Mouse (Mus musculus): Measurements from ENCODE around the gene Timm8a2. TPM values are rescaled to one million over a fixed set of nuclear protein-coding genes. Genes with fewer than 3 reads are reported as not detected.
A peak's percentile ranks its signal among the peaks of the same experiment; 100 is the strongest.

Timm8a2 gene
- polyA plus RNA-seq, 1 experiment from 2014 or later: not detected

DNA sequence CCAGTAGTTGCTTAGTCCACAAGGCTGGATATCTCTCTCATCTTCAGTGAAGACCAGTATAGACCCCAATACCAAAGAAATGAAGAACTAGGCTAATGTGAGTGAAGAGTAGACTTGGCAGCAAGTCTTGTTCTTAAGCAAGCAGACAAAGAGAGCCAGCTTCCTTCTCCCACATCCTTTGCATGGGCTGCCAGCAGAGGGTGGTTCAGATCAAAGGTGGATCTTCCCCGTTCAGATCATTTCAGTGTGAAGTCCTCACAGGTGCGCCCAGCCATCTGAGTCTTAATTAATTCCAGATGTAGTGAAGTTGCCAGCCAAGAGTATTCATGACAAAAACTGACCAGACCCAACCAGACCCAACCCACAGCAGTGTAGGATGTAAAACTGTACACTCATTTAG, 16.5 kb upstream of the Timm8a2 start:
- WGBS: 83% methylated on average over 2 of the region's 2 CpGs
- no peak for ATAC-seq (replicated peaks; ENCODE audit: low FRiP score)
- no peak overlapping the region for H3K27ac ChIP-seq (ENCODE audit: low read depth, low read length)
- no peak for DNase-seq (ENCODE audit: low spot score)
- H3K4me1 ChIP-seq (replicated peaks; ENCODE audit: control insufficient read depth, insufficient read depth, low read length): peaks cover 11% of the 10 kb centered on the region
- H3K9me3 ChIP-seq (ENCODE audit: control insufficient read depth, low read length): no peaks in the 10 kb centered on the region
- H3K36me3 ChIP-seq (ENCODE audit: control insufficient read depth, insufficient read depth, low read length): peaks cover 5% of the 10 kb centered on the region; the same call in 1 of the 2 replicates
- no peak overlapping the region for H3K4me3 ChIP-seq (ENCODE audit: low read depth, low read length)
- no peak overlapping the region for H3K4me2 ChIP-seq
- no peaks in the 10 kb centered on the region for H3K27me3 ChIP-seq (replicated peaks; ENCODE audit: control insufficient read depth, insufficient read depth, low read length)
- no peak overlapping the region for H3K9ac ChIP-seq (ENCODE audit: low read depth, low read length)

DNA sequence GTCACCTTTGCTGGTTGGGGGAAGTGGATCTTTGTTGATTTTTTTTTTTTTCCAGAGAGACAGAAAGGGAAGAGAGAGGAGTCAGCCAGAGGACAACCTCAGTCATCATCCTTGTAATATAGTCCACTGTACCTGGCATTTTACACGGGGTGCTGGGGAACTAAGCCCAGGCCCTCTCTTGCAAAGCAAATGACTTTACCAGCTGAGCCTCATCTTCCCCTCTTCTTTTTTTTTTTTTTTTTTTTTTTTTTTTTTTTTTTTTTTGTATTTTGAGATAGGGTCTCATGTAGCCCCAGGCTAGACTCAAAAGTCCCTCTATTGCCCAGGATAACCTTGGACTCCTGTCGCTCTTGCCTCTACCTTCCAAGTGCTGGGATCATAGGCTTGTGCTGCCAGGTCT, 15.1 kb upstream of the Timm8a2 start:
- H3K27me3 ChIP-seq (replicated peaks; ENCODE audit: control insufficient read depth, insufficient read depth, low read length): no peaks in the 10 kb centered on the region
- H3K4me2 ChIP-seq: no peak overlapping the region
- no peak for ATAC-seq (replicated peaks; ENCODE audit: low FRiP score)
- H3K9ac ChIP-seq (ENCODE audit: low read depth, low read length): no peak overlapping the region
- WGBS: 87% methylated on average over 2 of the region's 2 CpGs
- peaks cover 19% of the 10 kb centered on the region for H3K4me1 ChIP-seq (replicated peaks; ENCODE audit: control insufficient read depth, insufficient read depth, low read length)
- DNase-seq (ENCODE audit: low spot score): no peak
- no peak overlapping the region for H3K4me3 ChIP-seq (ENCODE audit: low read depth, low read length)
- H3K27ac ChIP-seq (ENCODE audit: low read depth, low read length): no peak overlapping the region
- no peaks in the 10 kb centered on the region for H3K9me3 ChIP-seq (ENCODE audit: control insufficient read depth, low read length)
- H3K36me3 ChIP-seq (ENCODE audit: control insufficient read depth, insufficient read depth, low read length): peaks cover 5% of the 10 kb centered on the region; the same call in 1 of the 2 replicates

DNA sequence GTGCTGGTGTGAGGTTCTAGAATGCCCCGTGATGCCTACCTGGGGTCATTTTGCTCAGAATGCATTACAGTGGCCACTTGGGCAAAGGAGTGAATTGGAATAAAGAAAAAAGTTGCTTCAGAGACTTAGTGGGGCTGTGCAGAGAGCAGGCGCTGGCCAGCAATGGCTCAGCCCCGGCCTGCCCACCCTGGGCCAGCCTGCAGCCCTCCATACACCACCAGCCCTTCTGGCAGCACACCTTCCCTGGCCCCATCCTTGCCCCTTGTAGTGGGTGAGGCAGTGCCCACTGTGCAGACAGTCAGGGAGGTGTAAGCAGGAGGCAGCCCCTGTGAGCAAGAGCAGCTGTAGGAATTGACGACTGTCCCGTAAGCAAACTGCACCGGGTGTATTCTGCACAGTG, 13.9 kb upstream of the Timm8a2 start:
- Histone ChIP-seq H3K9ac (ENCODE audit: low read depth, low read length) (no peak overlapping the region), H3K9me3 (ENCODE audit: control insufficient read depth, low read length) (no peaks in the 10 kb centered on the region), H3K4me3 (ENCODE audit: low read depth, low read length) (no peak overlapping the region), H3K27me3 (replicated peaks; ENCODE audit: control insufficient read depth, insufficient read depth, low read length) (no peaks in the 10 kb centered on the region), H3K4me1 (replicated peaks; ENCODE audit: control insufficient read depth, insufficient read depth, low read length) (peaks cover 25% of the 10 kb centered on the region), H3K4me2 (no peak overlapping the region), H3K27ac (ENCODE audit: low read depth, low read length) (no peak overlapping the region), H3K36me3 (ENCODE audit: control insufficient read depth, insufficient read depth, low read length) (peaks cover 5% of the 10 kb centered on the region; the same call in 1 of the 2 replicates)
- WGBS: 91% methylated on average over 6 of the region's 6 CpGs
- DNase-seq (ENCODE audit: low spot score) (no peak), ATAC-seq (replicated peaks; ENCODE audit: low FRiP score) (no peak)

DNA sequence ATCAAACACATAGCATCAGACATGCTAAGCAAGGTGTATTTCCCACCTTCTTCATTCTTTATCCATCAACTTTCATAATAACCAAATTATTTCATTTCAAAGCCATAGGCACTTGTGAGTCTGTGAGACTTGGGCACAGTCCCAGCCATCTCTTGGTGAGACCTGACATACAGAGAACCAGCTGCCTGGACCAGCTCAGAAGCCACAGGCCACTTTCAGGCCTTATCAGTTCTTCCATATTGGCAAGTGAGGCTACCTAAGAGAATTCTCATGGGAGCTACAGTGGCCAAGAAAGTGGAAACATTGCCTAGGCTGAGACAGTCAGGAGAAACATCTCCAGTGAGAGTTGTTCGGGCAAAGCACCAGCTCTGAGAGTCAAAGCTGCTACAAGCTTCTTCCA, 11.4 kb upstream of the Timm8a2 start:
- H3K4me3 ChIP-seq (ENCODE audit: low read depth, low read length): no peak overlapping the region
- no peaks in the 10 kb centered on the region for H3K9me3 ChIP-seq (ENCODE audit: control insufficient read depth, low read length)
- no peak overlapping the region for H3K27ac ChIP-seq (ENCODE audit: low read depth, low read length)
- peak overlapping the region; percentile 18; the same call in 1 of the 2 replicates for H3K4me2 ChIP-seq
- peaks cover 25% of the 10 kb centered on the region for H3K4me1 ChIP-seq (replicated peaks; ENCODE audit: control insufficient read depth, insufficient read depth, low read length)
- H3K9ac ChIP-seq (ENCODE audit: low read depth, low read length): no peak overlapping the region
- 90% methylated on average over 1 of the region's 1 CpGs for WGBS
- DNase-seq (ENCODE audit: low spot score): no peak
- peaks cover 5% of the 10 kb centered on the region; the same call in 1 of the 2 replicates for H3K36me3 ChIP-seq (ENCODE audit: control insufficient read depth, insufficient read depth, low read length)
- ATAC-seq (replicated peaks; ENCODE audit: low FRiP score): no peak; the same call in 1 of the 2 replicates
- H3K27me3 ChIP-seq (replicated peaks; ENCODE audit: control insufficient read depth, insufficient read depth, low read length): no peaks in the 10 kb centered on the region

DNA sequence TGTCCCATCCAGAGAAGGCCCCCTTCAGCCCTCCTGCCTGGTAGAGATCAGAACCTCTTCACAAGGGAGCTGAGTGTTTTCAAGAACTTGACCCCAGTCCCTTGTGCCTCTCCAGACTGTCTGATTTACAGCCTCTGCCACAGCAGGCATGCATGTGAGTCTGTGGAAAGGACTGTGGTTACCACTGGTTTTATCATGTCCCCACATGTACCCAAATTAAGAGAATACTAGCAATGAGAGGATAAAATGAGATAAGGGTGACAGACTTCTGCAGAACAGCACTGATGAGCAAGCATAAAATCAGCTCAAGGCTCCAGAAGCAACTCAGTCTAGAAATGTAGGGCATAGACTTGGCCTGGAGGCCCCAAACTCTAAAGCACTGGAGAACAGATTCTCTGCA, 10.5 kb upstream of the Timm8a2 start:
- peaks cover 25% of the 10 kb centered on the region for H3K4me1 ChIP-seq (replicated peaks; ENCODE audit: control insufficient read depth, insufficient read depth, low read length)
- no peak overlapping the region for H3K4me3 ChIP-seq (ENCODE audit: low read depth, low read length)
- H3K36me3 ChIP-seq (ENCODE audit: control insufficient read depth, insufficient read depth, low read length): peaks cover 5% of the 10 kb centered on the region; the same call in 1 of the 2 replicates
- DNase-seq (ENCODE audit: low spot score) (no peak), ATAC-seq (replicated peaks; ENCODE audit: low FRiP score) (peak; percentile 71)
- no peak overlapping the region for H3K9ac ChIP-seq (ENCODE audit: low read depth, low read length)
- no peaks in the 10 kb centered on the region for H3K27me3 ChIP-seq (replicated peaks; ENCODE audit: control insufficient read depth, insufficient read depth, low read length)
- H3K27ac ChIP-seq (ENCODE audit: low read depth, low read length): no peak overlapping the region
- no peak overlapping the region for H3K4me2 ChIP-seq
- no peaks in the 10 kb centered on the region for H3K9me3 ChIP-seq (ENCODE audit: control insufficient read depth, low read length)

DNA sequence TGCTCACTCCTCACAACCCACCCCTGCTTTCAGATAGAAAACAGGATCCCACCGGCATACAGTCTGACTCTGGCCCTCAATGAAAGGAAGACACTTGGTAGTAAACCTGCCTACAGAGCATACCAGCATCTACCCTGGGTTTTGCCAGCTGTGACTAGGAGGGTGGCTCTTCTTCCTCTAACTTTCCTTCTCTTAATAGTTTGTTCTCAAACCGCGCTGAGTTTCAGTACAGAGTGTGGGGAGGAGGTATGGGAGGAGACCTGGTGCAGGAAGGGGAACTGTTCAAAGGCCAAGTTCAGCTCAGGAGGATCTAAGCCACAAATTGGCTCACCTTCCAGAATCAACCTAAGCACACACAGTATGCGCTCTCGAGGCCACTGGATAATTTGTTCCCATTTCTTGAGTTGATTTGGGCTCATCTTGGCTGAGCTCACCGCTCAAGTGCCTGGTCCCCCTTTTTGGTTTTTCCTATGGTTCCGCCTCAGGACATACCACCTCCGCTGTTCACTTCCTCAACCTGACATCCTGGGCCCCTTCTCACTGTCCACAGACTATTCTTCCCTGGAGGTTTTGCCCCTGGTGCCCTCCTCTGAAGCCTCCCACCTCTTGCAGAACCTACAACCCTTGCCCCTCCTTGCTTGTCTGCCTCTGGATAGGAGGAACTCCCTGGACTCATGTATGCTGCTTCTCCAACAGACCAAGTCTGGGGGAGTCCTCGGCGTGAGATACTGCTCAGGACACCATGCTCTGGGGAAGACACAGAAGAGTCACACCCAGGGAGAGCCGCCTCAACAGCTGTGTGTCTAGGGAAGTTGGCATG, 5.3 kb upstream of the Timm8a2 start:
- H3K36me3 ChIP-seq (ENCODE audit: control insufficient read depth, insufficient read depth, low read length): no peaks in the 10 kb centered on the region
- H3K27ac ChIP-seq (ENCODE audit: low read depth, low read length): no peak overlapping the region
- ATAC-seq (replicated peaks; ENCODE audit: low FRiP score) (no peak), DNase-seq (ENCODE audit: low spot score) (no peak)
- H3K4me1 ChIP-seq (replicated peaks; ENCODE audit: control insufficient read depth, insufficient read depth, low read length): peaks cover 8% of the 10 kb centered on the region
- no peak overlapping the region for H3K4me2 ChIP-seq
- no peaks in the 10 kb centered on the region for H3K27me3 ChIP-seq (replicated peaks; ENCODE audit: control insufficient read depth, insufficient read depth, low read length)
- 66% methylated on average over 11 of the region's 11 CpGs for WGBS
- no peak overlapping the region for H3K9ac ChIP-seq (ENCODE audit: low read depth, low read length)
- no peak overlapping the region for H3K4me3 ChIP-seq (ENCODE audit: low read depth, low read length)
- H3K9me3 ChIP-seq (ENCODE audit: control insufficient read depth, low read length): no peaks in the 10 kb centered on the region

DNA sequence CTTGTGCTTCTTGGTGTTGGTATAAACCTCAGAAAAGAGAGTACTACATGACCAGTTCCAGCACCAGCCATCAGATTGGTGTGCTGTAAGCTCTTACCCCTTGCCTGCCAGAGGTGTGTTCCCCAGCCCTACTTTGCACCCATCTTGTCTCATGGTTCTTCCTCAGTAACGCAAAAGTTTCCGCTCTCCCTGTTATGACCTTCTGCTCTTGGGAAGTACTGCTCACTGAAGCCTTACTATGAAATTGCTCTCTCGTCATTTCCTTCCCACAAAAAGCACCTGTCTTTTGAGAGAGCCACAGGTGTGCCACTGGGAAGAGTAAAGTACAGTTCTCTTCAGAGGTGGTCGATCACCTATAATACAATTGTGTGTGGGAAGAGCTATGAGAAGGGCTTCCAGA, 4.6 kb upstream of the Timm8a2 start:
- no peaks in the 10 kb centered on the region for H3K9me3 ChIP-seq (ENCODE audit: control insufficient read depth, low read length)
- ATAC-seq (replicated peaks; ENCODE audit: low FRiP score) (no peak), DNase-seq (ENCODE audit: low spot score) (no peak)
- H3K9ac ChIP-seq (ENCODE audit: low read depth, low read length): no peak overlapping the region
- 89% methylated on average over 4 of the region's 4 CpGs for WGBS
- H3K27me3 ChIP-seq (replicated peaks; ENCODE audit: control insufficient read depth, insufficient read depth, low read length): no peaks in the 10 kb centered on the region
- H3K4me1 ChIP-seq (replicated peaks; ENCODE audit: control insufficient read depth, insufficient read depth, low read length): peaks cover 1% of the 10 kb centered on the region; the same call in 1 of the 2 replicates
- H3K4me3 ChIP-seq (ENCODE audit: low read depth, low read length): no peak overlapping the region
- no peaks in the 10 kb centered on the region for H3K36me3 ChIP-seq (ENCODE audit: control insufficient read depth, insufficient read depth, low read length)
- H3K27ac ChIP-seq (ENCODE audit: low read depth, low read length): no peak overlapping the region
- H3K4me2 ChIP-seq: no peak overlapping the region

DNA sequence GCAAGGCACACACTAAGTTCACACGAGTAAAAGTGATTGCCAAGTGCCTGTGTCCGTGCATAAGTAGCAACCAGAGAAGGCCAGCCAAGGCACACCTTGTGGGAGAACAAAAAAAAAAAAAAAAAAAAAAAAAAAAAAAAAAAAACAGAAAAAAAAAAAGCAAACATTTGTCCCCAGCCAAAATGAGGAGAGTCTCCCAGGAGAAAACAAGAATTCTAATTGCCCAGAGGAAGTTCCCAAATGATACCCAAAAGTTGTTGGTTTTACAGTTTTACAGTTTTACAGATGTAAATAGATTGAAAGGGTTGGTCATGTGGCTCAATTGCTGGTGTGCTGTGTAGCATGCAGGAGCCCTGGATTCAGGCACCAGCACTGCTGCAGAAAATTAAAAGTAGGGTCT, 2.4 kb upstream of the Timm8a2 start:
- Histone ChIP-seq H3K4me1 (replicated peaks; ENCODE audit: control insufficient read depth, insufficient read depth, low read length) (no peaks in the 10 kb centered on the region), H3K27ac (ENCODE audit: low read depth, low read length) (no peak overlapping the region), H3K36me3 (ENCODE audit: control insufficient read depth, insufficient read depth, low read length) (no peaks in the 10 kb centered on the region), H3K9me3 (ENCODE audit: control insufficient read depth, low read length) (no peaks in the 10 kb centered on the region), H3K4me3 (ENCODE audit: low read depth, low read length) (no peak overlapping the region), H3K9ac (ENCODE audit: low read depth, low read length) (no peak overlapping the region), H3K4me2 (no peak overlapping the region), H3K27me3 (replicated peaks; ENCODE audit: control insufficient read depth, insufficient read depth, low read length) (no peaks in the 10 kb centered on the region)
- WGBS: 81% methylated on average over 2 of the region's 2 CpGs
- ATAC-seq (replicated peaks; ENCODE audit: low FRiP score): no peak
- no peak for DNase-seq (ENCODE audit: low spot score)

DNA sequence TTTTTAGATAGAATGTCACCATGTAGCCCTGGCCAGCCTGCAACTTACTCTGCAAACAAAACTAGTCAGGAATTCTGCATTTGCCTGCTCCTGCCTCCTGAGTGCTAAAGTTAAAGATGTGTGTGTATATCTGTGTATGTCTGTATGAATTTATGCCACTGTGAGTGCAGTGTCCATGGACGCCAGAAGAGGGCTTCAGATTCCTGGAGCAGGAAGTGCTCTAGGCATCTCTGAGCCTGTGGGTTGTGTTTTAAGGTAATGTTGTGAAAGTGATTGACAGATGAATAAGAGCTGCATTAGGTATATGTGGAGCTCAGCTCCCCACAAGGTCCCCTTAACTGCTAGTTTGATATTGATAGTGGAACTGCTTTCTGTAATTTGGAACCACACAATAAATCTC, 707 bp downstream of the Timm8a2 start:
- Histone ChIP-seq H3K27ac (ENCODE audit: low read depth, low read length) (no peak overlapping the region), H3K27me3 (replicated peaks; ENCODE audit: control insufficient read depth, insufficient read depth, low read length) (no peaks in the 10 kb centered on the region), H3K4me1 (replicated peaks; ENCODE audit: control insufficient read depth, insufficient read depth, low read length) (no peaks in the 10 kb centered on the region), H3K36me3 (ENCODE audit: control insufficient read depth, insufficient read depth, low read length) (no peaks in the 10 kb centered on the region), H3K9ac (ENCODE audit: low read depth, low read length) (no peak overlapping the region), H3K4me2 (no peak overlapping the region), H3K9me3 (ENCODE audit: control insufficient read depth, low read length) (no peaks in the 10 kb centered on the region), H3K4me3 (ENCODE audit: low read depth, low read length) (no peak overlapping the region)
- WGBS: 92% methylated on average over 1 of the region's 1 CpGs
- no peak for ATAC-seq (replicated peaks; ENCODE audit: low FRiP score)
- DNase-seq (ENCODE audit: low spot score): no peak
